Mouse (Mus musculus): ENCODE data around the gene Gm39566.

Gene Gm39566

DNA sequence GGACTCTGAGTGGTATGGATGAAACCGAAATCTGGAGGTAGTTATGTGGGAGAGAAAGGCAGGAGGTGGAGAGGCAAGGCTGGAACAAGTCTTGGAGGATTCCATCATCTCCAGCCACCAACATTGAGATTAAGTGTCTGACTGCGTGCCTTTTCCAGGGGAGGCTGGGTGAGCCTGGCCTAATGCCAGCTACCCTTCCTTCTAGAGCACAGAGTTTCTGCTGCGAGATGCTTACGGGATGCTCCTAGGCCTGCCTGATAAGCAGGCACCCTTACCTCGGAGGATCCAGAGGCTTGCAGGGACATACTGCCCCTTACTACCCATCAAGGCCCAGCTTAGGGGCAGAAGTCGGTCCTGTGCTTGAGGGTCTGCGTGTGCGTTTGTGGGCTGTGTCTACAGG, 18.5 kb upstream of the Gm39566 start:
- DNase-seq, result no peak

DNA sequence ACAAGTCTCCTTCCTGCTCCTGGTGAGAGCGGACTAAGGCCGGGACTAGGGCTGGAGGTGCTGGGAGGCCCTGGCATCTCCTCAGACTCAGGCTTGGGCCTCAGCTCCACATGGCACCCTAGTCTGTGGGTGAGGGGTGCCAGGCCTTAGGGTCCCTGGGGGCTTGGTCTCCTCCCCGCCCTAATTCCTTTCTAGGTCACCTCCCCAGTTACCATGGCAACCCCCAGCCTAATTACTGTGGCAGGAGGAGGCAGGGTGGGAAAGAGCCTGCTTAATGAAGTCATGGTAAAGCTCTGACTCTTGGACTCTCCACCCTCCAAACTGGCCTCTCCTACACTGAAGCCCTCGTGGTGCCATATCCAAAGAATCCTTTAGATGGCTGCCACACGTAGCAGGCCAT, 13.7 kb upstream of the Gm39566 start:
- DNase-seq, result no peak

DNA sequence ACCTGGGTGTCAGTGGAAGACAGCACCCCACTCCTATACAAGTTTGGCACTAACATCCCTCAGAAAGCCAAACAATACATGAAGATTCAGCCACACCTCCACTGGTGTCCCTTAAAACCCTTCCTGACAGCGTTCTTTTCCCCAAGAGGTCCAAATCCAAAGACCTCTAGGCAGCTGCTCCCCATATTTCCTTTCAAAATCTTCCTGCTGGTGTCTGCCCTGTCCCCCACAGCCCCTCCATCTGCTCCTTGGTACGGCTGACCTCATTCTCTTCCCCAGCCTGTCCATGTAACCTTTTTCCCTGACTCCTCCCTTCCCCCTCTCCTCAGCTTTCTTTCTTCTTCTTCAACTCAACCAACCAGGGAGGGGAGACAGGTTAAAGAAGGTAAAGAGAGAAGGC, 8.4 kb upstream of the Gm39566 start:
- no peak for DNase-seq

DNA sequence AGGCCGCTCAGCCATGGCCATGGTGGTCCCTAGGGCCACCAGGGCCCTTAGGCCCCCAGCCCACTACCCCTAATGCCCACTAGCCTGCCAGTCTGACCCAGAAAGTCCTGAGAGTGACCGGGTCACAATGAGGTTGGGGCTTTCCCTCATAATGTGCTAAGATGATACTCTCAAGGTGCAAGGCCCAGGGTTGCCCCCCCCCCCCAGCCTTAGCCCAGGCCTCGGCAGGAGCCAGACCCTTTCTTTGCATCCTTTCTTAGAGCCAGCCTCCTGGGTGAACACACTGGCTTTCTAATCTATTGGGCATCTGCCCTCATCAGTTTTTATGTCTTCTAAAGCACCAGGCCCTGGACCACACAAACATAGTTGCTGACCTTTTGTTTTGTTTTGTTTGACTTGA, 7.0 kb upstream of the Gm39566 start, which contains the start of gene Spem1:
Spem1 (minus strand) TSS at position 101 of the 400 bp plus-strand sequence.
- DNase-seq, result no peak

DNA sequence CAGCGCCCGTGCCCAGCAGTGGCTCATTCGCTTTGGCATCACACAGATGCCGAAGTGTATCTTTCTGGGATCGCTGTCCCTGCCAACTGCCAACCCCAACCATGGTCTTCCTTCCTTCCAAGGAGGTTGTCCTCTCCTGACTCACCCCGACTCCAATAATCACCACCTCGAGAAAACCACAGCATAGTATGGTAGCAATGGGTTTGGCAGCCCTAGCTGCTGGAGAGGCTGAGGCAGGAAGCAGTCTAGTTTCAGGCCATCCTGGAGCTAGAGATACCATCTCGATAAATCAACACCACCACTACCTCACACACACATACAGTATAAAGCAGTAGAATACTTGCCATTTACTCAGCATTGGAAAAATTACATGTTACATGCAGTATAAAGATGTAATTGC, 3.8 kb upstream of the Gm39566 start:
- no peak for DNase-seq

DNA sequence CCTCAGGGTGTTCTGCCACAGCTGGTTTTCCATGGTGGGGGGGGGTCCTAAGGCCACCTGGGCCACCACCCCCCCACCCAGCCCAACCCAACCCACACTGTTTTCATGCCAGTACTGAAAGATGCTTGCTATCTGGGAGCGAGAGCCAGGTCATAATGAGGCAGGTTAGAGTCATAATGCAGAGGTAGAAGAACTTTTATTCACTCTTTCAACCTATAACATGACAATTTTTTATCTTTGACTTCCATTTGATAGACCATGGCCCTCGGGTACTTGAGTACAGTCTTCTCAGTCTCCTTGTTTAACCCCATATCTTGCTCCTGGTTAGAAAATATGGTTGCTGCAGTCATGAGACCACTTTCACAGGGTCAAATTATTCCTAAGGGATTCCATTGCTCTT, 3.3 kb upstream of the Gm39566 start, which contains the start of gene Spem2:
Spem2 (minus strand) TSS at position 101 of the 400 bp plus-strand sequence.
- DNase-seq, result no peak

DNA sequence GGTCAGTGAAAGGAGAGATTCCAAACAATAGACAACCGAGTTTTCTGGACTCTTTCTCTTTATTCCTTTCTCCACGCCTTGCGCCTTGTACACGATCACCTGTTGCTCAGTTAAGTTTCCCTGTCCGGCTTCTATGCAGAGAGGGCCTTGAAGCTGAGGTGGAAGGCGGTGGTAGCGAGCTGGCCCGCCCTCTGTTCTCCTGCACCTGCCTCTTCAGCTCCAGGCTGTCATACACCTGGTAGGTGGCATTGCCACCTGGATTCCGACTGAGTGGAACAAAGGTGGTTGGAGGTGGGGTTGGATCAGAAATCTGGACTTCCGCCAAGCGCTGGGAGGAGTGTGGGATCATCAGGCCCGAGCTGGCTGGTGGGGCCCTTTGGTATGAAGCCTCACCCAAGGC, 1.4 kb upstream of the Gm39566 start:
- no peak for DNase-seq

DNA sequence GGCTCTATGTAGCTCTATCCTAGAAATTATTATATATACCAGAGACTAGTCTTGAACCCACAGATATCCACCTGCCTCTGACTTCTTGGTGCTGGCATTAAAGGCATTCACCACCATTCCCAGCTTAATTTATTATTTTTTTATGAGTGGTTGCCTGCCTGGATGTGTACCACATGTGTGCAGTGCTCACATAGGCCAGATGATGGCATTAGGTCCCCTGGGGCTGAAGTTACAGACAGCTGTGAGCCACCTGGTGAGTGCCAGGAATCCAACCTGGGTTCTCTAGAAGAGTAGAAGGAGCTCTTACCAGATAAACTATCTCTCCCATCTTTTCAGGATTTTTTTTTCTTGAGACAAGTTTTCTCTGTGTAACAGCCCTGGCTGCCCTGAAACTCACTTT, 4.8 kb downstream of the Gm39566 start:
- DNase-seq, result no peak

DNA sequence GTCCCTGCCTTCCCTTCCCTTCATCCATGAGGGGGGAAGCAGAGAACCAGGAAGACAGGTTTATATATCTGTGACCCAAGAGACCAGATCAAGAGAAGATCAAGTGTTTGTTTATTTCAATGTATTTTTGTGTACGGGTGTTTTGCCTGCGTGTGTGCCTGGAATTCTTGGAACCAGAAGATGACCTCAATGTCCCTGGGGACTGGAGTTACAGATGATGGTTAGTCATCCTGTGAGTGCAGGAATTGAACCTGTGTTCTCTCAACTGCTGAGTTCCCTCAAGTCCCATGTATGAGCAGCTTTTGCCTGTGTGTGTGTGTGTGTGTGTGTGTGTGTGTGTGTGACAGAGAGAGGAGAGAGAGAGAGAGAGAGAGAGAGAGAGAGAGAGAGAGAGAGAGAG, 7.5 kb downstream of the Gm39566 start:
- DNase-seq, result no peak

DNA sequence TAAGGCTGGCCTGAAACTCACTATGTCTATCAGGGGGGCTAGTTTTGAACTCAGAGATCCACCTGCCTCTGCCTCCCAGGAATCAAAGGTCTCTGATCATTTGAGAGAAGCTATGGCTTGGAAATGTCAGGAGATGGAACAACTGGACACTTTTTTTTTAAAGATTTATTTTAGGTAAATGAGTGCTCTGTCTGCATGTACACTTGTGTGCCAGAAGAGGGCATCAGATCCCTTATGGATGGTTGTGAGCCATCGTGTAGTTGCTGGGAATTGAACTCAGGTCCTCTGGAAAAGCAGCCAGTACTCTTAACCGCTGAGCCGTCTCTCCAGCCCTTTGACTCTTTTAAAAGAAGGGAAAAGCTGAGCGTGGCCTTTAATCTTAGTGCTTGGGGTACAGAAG, 8.7 kb downstream of the Gm39566 start:
- no peak for DNase-seq

DNA sequence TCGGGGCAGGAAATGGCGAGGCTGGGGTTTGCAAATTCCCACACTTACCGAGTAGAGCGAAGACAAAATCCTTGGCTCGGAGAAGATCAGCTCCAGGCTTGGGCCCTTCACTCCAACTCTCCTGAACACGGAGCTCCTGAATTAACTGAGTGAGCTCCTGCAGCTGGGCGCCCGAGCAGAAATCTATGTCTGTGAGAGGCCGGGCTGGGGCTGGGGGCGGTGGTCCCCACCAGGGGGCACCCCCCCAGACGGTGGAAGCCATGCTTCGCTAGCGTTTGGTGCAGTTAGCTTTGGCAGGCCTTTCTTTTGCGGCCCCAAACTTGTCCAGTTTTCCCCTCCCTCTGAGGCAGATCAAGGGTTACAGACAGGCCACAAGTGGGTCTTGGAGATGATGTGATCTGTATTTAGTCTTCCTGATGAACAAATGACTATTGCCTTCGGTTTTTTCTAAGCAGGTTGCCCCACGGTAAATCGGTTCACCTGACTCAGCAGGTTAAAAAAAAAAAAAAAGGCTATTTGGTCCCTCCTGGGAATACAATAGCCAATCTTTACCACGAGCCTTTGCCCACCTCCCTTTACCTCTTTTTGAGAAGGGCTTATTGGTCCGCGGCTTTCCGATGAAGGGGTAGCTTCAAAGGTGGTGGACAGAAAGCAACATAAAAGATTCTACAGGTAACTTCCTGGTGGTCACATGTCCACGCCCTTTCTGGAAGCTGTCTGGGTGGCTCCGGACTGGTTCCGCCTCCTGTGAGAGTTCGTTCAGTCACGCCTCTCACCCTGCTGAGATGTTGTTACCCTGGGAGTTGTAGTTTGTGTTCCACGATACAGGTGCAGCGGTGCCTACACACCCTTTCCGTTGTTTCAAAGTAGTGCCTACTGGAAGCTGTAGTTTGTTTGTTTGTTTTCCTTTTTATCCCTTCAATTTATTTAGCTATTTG, 9.9 kb downstream of the Gm39566 start, which contains the start of gene Tmem102:
Tmem102 (minus strand) TSS at position 653 of the 938 bp plus-strand sequence.
- no peak for DNase-seq

DNA sequence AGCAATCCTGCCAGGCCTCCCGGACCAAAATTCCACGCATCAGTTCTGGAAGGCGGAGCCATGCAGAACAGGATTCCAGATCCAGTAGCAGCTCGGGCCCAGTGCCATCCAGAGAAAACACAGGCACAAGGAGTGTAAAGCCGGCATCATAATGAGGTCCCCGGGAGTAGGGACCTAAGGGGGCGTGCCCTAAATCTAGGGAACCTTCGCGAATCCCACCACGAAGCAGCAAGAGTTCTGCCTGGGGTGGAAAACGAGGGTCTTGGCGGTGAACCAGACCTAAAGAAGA, 10.5 kb downstream of the Gm39566 start:
- no peak for DNase-seq

DNA sequence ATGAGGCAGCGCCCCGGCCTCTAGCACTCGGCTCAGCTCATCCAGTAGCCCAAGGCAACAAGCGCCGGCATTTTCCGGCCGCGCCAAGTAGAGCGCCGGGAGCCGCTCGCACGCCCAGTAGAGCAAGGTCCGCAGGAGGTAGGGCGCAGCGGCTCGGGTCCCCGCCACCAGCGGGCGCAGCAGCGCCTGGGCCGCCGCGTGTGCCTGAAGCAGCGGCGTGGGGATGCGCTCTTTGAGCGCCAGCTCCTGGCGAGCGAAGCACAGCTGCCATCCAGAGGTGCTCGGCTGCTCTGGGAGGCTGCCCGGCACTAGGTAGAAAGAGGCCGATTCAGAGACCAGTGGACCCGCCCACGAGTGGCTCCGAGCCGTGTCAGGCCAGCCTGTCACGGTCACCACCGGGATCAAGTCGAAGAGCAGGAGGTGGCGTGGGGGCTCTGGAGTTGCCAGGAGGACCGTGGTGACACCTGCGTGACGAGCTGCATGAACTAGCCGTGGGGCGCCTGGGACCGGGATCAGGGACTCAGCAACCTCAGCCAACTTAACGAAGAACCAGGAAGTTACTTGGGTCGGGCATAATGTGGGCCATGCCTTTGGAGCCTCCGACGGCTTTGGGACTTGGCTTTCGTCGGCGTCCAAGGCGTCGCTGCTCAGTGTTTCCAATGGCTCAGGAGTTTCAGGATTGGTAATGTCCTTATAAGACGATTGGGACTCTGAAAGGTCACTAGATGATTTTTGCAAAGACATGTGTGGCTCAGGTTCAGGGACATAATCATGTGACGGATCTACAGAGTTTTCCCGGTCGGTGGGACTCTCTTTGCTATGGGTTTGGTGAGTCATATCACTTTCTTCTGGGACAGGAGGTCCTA, 11.1 kb downstream of the Gm39566 start:
- DNase-seq, result peak; percentile 59 to 79

DNA sequence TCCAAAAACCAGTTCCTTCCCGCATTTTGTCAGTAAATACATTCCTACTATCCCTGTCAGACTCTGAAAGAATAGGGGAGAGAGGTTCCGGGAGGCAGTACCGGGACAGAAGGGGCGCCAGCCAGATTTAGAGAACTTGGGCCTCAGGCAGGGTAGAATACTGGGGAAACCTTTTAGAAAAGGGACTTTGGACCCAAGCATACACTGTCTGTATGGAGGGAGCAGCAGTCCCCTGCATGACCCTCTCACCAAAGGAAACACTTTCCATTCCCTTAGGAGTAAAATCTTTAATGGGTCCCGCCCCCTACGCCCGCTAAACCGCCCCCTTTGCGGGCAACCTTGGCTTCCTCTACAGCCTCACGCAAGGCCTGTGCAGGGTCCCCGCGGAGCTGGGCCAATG, 11.8 kb downstream of the Gm39566 start:
- DNase-seq, result no peak

DNA sequence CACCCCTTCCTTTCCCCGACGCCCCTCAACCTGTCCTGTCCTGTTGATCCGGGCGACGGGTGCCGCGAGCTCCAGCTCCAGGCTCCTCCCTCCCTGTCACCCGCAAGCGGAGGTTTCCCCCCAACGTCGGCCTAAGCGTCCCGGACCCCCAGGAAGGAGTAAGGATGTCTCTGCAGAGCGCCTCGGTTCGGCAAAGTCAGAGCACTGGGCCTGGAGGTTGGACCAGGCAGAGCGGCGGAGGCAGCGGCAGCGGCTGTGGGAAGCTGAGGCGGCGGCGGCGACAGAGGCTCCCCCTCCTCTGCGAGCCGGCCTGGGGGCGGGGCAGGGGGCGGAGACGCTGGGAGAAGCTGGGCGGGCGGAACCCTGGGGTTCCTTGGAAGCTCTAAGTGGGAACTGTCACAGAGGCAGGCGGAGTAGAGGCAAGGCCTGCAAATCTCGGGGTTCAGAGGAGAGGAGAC, 12.4 kb downstream of the Gm39566 start:
- DNase-seq, result peak; percentile 58 to 72

DNA sequence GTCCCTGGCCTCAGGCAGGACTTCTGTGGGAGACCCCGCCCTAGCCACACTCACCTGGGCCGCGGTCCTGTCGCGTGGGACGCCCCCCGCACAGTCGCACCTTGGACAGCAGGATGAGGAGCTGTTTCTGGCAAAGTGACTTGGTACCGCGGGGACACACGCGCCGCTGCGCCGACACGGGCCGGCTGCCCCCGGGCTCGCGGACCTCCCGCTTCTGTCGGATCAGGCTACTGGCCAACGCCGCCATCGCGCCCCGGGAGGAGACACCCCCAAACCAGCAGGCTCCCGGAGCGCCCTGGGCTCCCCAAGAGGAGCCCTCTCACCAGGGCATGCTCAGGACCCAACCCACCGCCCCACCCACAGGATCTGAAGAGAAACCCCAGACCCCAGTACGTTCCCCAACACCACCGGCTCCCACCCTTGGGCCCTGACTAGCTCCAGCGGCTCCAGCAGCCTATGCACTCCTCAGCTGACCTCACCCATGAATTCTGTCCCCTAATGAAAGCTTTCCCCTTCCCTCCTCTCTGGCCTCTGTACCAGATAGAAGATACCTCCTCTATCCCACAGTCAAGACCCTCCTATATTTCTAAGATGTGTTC, 13.6 kb downstream of the Gm39566 start, which contains the start of gene Fgf11:
Fgf11 (minus strand) TSS at position 479 of the 599 bp plus-strand sequence.
- no peak for DNase-seq

DNA sequence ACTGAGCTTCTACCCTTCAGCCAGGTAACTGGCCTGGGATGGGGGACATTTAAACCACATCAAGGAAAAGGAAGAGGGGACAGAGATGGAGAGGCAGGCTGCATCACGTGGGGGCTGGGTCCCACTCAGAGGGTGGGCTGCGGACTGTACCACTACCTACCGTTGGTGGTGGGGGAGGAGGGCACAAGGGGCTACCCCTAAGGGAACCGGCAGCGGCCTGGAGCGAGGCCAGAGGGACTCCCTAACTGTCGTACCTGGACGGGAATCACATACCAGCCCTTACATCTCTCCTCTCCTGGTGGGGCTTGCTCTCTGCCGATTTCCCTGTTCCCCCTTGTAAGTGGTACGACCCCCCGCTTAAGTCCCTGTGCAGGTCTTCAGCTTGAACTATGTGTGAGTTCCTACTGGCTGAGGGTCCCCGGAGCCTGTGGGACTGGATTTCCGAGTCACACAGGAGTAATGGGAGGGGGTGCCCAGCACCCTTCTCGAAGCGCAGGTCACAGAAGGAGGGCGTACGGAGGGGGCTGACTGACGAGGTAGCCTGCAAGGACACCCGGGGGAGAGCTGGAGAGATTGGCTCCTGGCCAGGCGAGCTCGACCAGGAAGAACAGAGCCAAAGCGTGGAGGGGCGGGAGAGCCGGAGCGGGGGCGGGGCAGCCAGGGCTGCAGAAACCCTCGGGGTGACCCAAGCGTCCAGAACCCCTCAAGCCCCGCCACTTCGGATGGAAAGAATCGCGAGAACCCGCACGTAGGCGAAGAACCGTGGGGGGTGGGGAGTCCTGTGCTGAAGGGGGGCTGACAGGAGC, 14.5 kb downstream of the Gm39566 start:
- DNase-seq, result peak in 1 of 2 experiments; percentile 19

DNA sequence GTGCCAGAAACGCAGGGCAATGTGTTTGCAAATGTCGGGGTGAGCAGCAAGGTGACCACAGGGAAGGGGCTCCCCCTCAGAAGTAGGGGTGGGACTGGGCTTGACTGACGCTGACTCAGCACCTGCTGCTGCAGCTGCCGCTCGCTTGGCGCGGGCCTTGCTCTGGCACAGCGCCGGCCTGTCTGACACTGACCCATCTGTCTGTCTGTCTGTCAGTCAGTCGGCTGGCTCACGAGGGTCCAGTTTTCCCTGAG, 15.0 kb downstream of the Gm39566 start:
- DNase-seq, result no peak

DNA sequence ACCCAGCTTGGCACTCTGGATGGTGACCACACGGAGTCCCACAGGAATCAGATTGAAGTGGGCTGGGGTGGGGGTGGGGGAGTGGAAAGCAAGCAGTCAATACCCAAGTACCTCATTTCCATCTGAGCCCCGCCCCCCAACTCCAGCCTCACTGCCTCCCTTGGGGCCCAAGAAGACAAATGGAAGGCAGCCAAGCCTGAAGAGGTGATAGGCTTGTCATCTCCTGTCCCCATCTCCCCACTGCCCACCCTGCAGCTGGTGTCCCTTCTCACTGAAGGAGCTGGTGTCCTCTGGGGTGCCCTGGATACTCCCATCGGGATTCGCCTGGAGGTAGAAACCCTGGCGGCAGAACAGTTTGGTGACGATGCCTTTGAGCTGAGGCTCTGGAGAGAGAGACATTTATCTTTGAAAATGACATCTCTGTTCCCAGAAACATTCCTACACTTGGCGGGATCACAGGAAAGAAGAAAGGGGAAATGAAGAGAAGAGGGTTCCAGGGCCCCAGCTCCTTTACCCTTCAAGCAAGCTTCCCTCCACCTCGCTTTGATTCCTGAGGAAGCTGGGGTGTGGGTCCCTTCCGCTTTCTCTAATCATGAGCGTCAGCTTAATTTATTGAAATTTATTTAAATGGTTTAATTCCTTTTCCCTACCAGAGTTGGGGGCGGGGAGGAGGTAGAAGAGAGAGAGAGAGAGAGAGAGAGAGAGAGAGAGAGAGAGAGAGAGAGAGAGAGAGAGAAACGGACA, 15.5 kb downstream of the Gm39566 start:
- peak; percentile 48 to 53 for DNase-seq

DNA sequence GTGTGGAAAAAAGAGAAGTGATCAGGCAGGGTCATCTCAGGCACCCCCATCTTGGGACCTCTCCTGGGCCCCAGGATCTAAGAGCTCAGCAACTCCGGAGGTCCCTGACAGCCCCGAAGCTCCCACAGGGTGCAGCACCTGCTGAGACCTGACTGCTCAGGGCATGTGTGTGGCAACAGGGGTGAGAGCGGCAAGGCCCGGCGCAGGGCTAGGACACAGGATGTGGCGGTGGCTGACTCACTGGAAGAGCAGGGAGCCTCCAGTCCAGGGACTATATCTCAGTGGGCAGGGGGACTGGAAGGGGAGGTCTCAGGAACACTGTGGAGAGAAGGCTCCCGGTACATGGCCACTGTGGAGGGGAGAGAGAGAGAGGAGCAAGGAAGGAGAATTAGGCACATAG, 17.2 kb downstream of the Gm39566 start:
- DNase-seq, result no peak

DNA sequence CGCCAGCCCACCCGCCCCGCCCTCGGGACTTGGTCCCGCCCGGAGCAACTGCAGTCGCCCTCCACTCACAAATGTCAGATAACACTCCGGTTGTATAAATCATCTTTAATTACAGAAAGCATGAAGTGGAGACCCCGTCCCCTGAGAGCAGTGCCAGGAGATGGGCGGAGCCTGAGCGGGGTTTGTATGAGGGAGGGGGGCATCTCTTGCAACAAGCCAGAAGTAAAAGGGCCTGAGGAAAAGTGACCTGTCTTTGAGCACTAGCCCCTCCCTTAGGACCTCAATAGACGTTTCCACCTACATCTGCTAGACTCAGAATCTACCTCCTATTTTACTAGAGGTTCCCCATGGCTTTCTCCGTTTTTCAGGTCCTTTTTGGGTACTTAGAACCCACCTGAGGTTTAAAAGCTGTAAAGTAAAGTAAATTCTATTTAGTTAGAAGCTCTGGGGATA, 19.1 kb downstream of the Gm39566 start:
- DNase-seq, result peak in 1 of 2 experiments; percentile 32
